Comparison of ENCODE assay signal across 8 mouse cellular contexts in the genomic region with DNA sequence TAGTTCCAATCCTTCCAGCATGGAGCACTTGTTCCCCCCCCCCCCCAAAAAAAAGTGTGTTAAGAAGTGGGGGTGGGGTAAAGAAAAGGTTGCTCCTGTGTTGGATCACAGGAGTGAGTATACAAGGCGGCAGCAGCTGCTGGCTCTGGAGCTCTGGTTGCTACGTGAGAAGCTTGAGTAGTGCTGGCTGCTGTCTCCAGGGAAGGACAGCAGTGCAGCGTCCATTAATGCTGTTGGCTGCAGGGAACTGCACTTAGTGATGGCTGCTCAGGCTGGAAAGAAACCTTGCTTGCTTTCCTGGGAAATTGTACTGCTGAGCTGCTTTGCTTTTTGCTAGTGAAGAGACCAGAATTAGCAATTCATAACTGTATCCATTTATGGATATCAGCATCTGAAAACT. TPM values are rescaled to one million over a fixed set of nuclear protein-coding genes. Genes with fewer than 3 reads are reported as not detected.
DNase-seq lines count a peak whose midpoint lies in the region; ATAC-seq and TF ChIP-seq lines count a peak whose summit lies in the region.

No protein-coding gene starts in this region.

- no peak for ATAC-seq in hindbrain, embryonic 16.5 days
- ATAC-seq in frontal cortex, adult (ENCODE audit: low TSS enrichment), result no peak

- DNase-seq in kidney, adult 9 months, result peak; percentile 24
- DNase-seq in kidney, adult 18-20 months, result no peak
- DNase-seq in gastrocnemius, adult 2 months, result peak; percentile 75
- peak; percentile 39 for DNase-seq in liver, adult 2 months (ENCODE audit: extremely low read depth, low read depth, low spot score)

- TF ChIP-seq CTCF in bone marrow, adult 2 months (IDR thresholded peaks at IDR 0.05; ENCODE audit: control insufficient read depth, insufficient read depth, low read length), result no peak
- no peak for TF ChIP-seq CTCF in gastrocnemius, adult 2 months (IDR thresholded peaks at IDR 0.05)
- TF ChIP-seq CTCF in liver, adult 2 months (IDR thresholded peaks at IDR 0.05; ENCODE audit: low read depth, low read length), result no peak
- no peak for TF ChIP-seq CTCF in olfactory bulb, adult 2 months (IDR thresholded peaks at IDR 0.05; ENCODE audit: insufficient read depth, low read depth, low read length)

- H3K36me3 ChIP-seq in hindbrain, embryonic 16.5 days (ENCODE audit: control insufficient read depth, insufficient read depth, low read length), result no peaks in the 10 kb centered on the region
- H3K36me3 ChIP-seq in liver, adult 2 months (ENCODE audit: control insufficient read depth, insufficient read depth, low read length), result no peaks in the 10 kb centered on the region

- WGBS in bone marrow, adult 2 months, result 4% methylated on average over 3 of the region's 3 CpGs
- WGBS in hindbrain, embryonic 16.5 days, result 2% methylated on average over 3 of the region's 3 CpGs
- 0% methylated on average over 3 of the region's 3 CpGs for WGBS in liver, adult 2 months
- 4% methylated on average over 3 of the region's 3 CpGs for WGBS in olfactory bulb, adult 2 months

- intact Hi-C loops in gastrocnemius, adult 2 months (cut with DNase I), result loop anchor here (2.0 to 5.0 kb wide), 2 partner anchors 19 to 248 kb away; a partner anchor contains a TSS

- H3K79me2 ChIP-seq in liver, adult 2 months (ENCODE audit: control insufficient read depth, insufficient read depth, low read length), result peaks cover 17% of the 10 kb centered on the region; the same call in 1 of the 2 replicates

- no peaks in the 10 kb centered on the region for H3K27me3 ChIP-seq in hindbrain, embryonic 16.5 days (replicated peaks; ENCODE audit: control insufficient read depth, insufficient read depth, low read length)
- H3K27me3 ChIP-seq in liver, adult 2 months (ENCODE audit: control insufficient read depth, insufficient read depth, low read length), result no peaks in the 10 kb centered on the region

- H3K4me3 ChIP-seq in bone marrow, adult 2 months (replicated peaks; ENCODE audit: control insufficient read depth, low read depth, low read length), result peak overlapping the region; percentile 18
- H3K4me3 ChIP-seq in gastrocnemius, adult 2 months, result peak overlapping the region; percentile 92
- H3K4me3 ChIP-seq in hindbrain, embryonic 16.5 days (ENCODE audit: low read length), result peak overlapping the region; percentile 89
- no peak overlapping the region for H3K4me3 ChIP-seq in liver, adult 2 months (ENCODE audit: insufficient read depth, low read depth, low read length)
- H3K4me3 ChIP-seq in olfactory bulb, adult 2 months (ENCODE audit: insufficient read depth, low read depth, low read length), result peak overlapping the region; percentile 44

- no peaks in the 10 kb centered on the region for H3K9me3 ChIP-seq in hindbrain, embryonic 16.5 days (ENCODE audit: control insufficient read depth, low read length)

- no peak for TF ChIP-seq POLR2A in bone marrow, adult 2 months (IDR thresholded peaks at IDR 0.05; ENCODE audit: borderline replicate concordance, control insufficient read depth, low read depth, low read length)
- no peak for TF ChIP-seq POLR2A in liver, adult 2 months (IDR thresholded peaks at IDR 0.05; ENCODE audit: extremely low read depth, insufficient read depth, low read length)
- no peak for TF ChIP-seq POLR2A in olfactory bulb, adult 2 months (IDR thresholded peaks at IDR 0.05; ENCODE audit: insufficient read depth, low read depth, low read length)

- H3K27ac ChIP-seq in bone marrow, adult 2 months (ENCODE audit: control insufficient read depth, insufficient read depth, low read depth, low read length, poor library complexity), result no peak overlapping the region
- peak overlapping the region; percentile 100 for H3K27ac ChIP-seq in gastrocnemius, adult 2 months
- no peak overlapping the region; the same call in 1 of the 2 replicates for H3K27ac ChIP-seq in hindbrain, embryonic 16.5 days (ENCODE audit: low read depth, low read length)
- no peak overlapping the region; the same call in 1 of the 2 replicates for H3K27ac ChIP-seq in liver, adult 2 months (replicated peaks; ENCODE audit: insufficient read depth, low read depth, low read length)
- H3K27ac ChIP-seq in olfactory bulb, adult 2 months (ENCODE audit: insufficient read depth, low read depth, low read length), result no peak overlapping the region

- H3K9ac ChIP-seq in hindbrain, embryonic 16.5 days (ENCODE audit: low read depth, low read length), result peak overlapping the region; percentile 51
- H3K9ac ChIP-seq in liver, adult 2 months (ENCODE audit: low read depth, low read length), result peak overlapping the region; percentile 1; the same call in 1 of the 2 replicates

- H3K4me1 ChIP-seq in bone marrow, adult 2 months (ENCODE audit: control insufficient read depth, insufficient read depth, low read length), result no peaks in the 10 kb centered on the region
- peaks cover 35% of the 10 kb centered on the region for H3K4me1 ChIP-seq in hindbrain, embryonic 16.5 days (ENCODE audit: control insufficient read depth, insufficient read depth, low read depth, low read length)
- peaks cover 17% of the 10 kb centered on the region for H3K4me1 ChIP-seq in liver, adult 2 months (ENCODE audit: control insufficient read depth, insufficient read depth, low read length)
- peaks cover 5% of the 10 kb centered on the region for H3K4me1 ChIP-seq in olfactory bulb, adult 2 months (ENCODE audit: control insufficient read depth, insufficient read depth, low read length)

- H3K4me2 ChIP-seq in hindbrain, embryonic 16.5 days (ENCODE audit: low read length), result peak overlapping the region; percentile 72

RNA-seq across cellular contexts. Expression of a gene that starts 2.3 kb away (rescaled TPM):
- polyA plus RNA-seq in bone marrow, adult 2 months (2011; ENCODE audit: insufficient read depth, insufficient read length, low replicate concordance, missing spikeins), result 25.6 and 45.1 TPM in 2 replicates
- 10 to 100 TPM; 28.4 to 29.3 TPM for total RNA-seq in gastrocnemius, adult 2 months (2021)
- 45.4 and 48.3 TPM in 2 replicates for polyA plus RNA-seq in hindbrain, embryonic 16.5 days (2015; fragmentation: Nextera tagmentation; extraction: Ambion mirVana)
- 28.1 and 35.4 TPM in 2 replicates for total RNA-seq in liver, adult 2 months (2014; rRNA removed)
- polyA plus RNA-seq in liver, adult 2 months (2012; rRNA removed), result 8.8 and 11.8 TPM in 2 replicates
- 290 and 314 TPM in 2 replicates for polyA plus RNA-seq in olfactory bulb, adult 2 months (2012; ENCODE audit: insufficient read depth, insufficient read length, low replicate concordance, missing spikeins)

RNA-seq across cellular contexts. Expression of a gene that starts 33.5 kb away (rescaled TPM):
- 28.8 and 34.7 TPM in 2 replicates for polyA plus RNA-seq in bone marrow, adult 2 months (2011; ENCODE audit: insufficient read depth, insufficient read length, low replicate concordance, missing spikeins)
- 10 to 100 TPM; 13.7 to 14.5 TPM for total RNA-seq in gastrocnemius, adult 2 months (2021)
- polyA plus RNA-seq in hindbrain, embryonic 16.5 days (2015; fragmentation: Nextera tagmentation; extraction: Ambion mirVana), result 48.7 and 52.0 TPM in 2 replicates
- total RNA-seq in liver, adult 2 months (2014; rRNA removed), result 20.1 and 21.8 TPM in 2 replicates
- 5.3 and 6.3 TPM in 2 replicates for polyA plus RNA-seq in liver, adult 2 months (2012; rRNA removed)
- not detected in 2 replicates for polyA plus RNA-seq in olfactory bulb, adult 2 months (2012; ENCODE audit: insufficient read depth, insufficient read length, low replicate concordance, missing spikeins)
